Mouse (Mus musculus): ENCODE measurements around the gene Trhr2. TPM values are rescaled to one million over a fixed set of nuclear protein-coding genes. Genes with fewer than 3 reads are reported as not detected.

Gene Trhr2
- polyA plus RNA-seq, 1 experiment = 0.10 TPM

GRCm38 (mm10) chr8:122314899-122315496 lies 45.5 kb downstream of the Trhr2 start:
- Histone ChIP-seq H3K4me1 (ENCODE audit: control insufficient read depth, insufficient read depth, low read length) (no peaks in the 10 kb centered on the region), H3K36me3 (ENCODE audit: control insufficient read depth, insufficient read depth, low read length) (no peaks in the 10 kb centered on the region), H3K27ac (ENCODE audit: control insufficient read depth, insufficient read depth, low read depth, low read length) (no peak overlapping the region), H3K27me3 (ENCODE audit: control insufficient read depth, insufficient read depth, low read length) (no peaks in the 10 kb centered on the region), H3K4me3 (ENCODE audit: control insufficient read depth, low read depth, low read length) (no peak overlapping the region)
- no peak for TF ChIP-seq POLR2A (IDR thresholded peaks at IDR 0.05; ENCODE audit: control insufficient read depth, low read depth, low read length)
- TF ChIP-seq CTCF (IDR thresholded peaks at IDR 0.05; ENCODE audit: control insufficient read depth, insufficient read depth, insufficient replicate concordance, low read depth, low read length) = no peak

GRCm38 (mm10) chr8:122313310-122313709 lies 47.2 kb downstream of the Trhr2 start:
- Histone ChIP-seq H3K27ac (ENCODE audit: control insufficient read depth, insufficient read depth, low read depth, low read length) (no peak overlapping the region), H3K4me1 (ENCODE audit: control insufficient read depth, insufficient read depth, low read length) (no peaks in the 10 kb centered on the region), H3K4me3 (ENCODE audit: control insufficient read depth, low read depth, low read length) (no peak overlapping the region), H3K36me3 (ENCODE audit: control insufficient read depth, insufficient read depth, low read length) (no peaks in the 10 kb centered on the region), H3K27me3 (ENCODE audit: control insufficient read depth, insufficient read depth, low read length) (no peaks in the 10 kb centered on the region)
- TF ChIP-seq CTCF (IDR thresholded peaks at IDR 0.05; ENCODE audit: control insufficient read depth, insufficient read depth, insufficient replicate concordance, low read depth, low read length) = no peak
- TF ChIP-seq POLR2A (IDR thresholded peaks at IDR 0.05; ENCODE audit: control insufficient read depth, low read depth, low read length) = no peak

- TF ChIP-seq CTCF (IDR thresholded peaks at IDR 0.05; ENCODE audit: control insufficient read depth, insufficient read depth, insufficient replicate concordance, low read depth, low read length) = no peak
- no peak for TF ChIP-seq POLR2A (IDR thresholded peaks at IDR 0.05; ENCODE audit: control insufficient read depth, low read depth, low read length)
- no peaks in the 10 kb centered on the region for H3K27me3 ChIP-seq (ENCODE audit: control insufficient read depth, insufficient read depth, low read length)
- H3K36me3 ChIP-seq (ENCODE audit: control insufficient read depth, insufficient read depth, low read length) = no peaks in the 10 kb centered on the region
- H3K4me3 ChIP-seq (ENCODE audit: control insufficient read depth, low read depth, low read length) = no peak overlapping the region
- no peaks in the 10 kb centered on the region for H3K4me1 ChIP-seq (ENCODE audit: control insufficient read depth, insufficient read depth, low read length)
- H3K27ac ChIP-seq (ENCODE audit: control insufficient read depth, insufficient read depth, low read depth, low read length) = no peak overlapping the region
These were observed 48.0 kb downstream of the Trhr2 start for GRCm38 (mm10) chr8:122312553-122312952.

GRCm38 (mm10) chr8:122311115-122311514 lies 49.4 kb downstream of the Trhr2 start:
- no peak overlapping the region for H3K27ac ChIP-seq (ENCODE audit: control insufficient read depth, insufficient read depth, low read depth, low read length)
- TF ChIP-seq CTCF (IDR thresholded peaks at IDR 0.05; ENCODE audit: control insufficient read depth, insufficient read depth, insufficient replicate concordance, low read depth, low read length) (no peak), POLR2A (IDR thresholded peaks at IDR 0.05; ENCODE audit: control insufficient read depth, low read depth, low read length) (no peak)
- H3K36me3 ChIP-seq (ENCODE audit: control insufficient read depth, insufficient read depth, low read length) = no peaks in the 10 kb centered on the region
- no peaks in the 10 kb centered on the region for H3K27me3 ChIP-seq (ENCODE audit: control insufficient read depth, insufficient read depth, low read length)
- H3K4me3 ChIP-seq (ENCODE audit: control insufficient read depth, low read depth, low read length) = no peak overlapping the region
- H3K4me1 ChIP-seq (ENCODE audit: control insufficient read depth, insufficient read depth, low read length) = no peaks in the 10 kb centered on the region

GRCm38 (mm10) chr8:122309272-122309671 lies 51.3 kb downstream of the Trhr2 start:
- Histone ChIP-seq H3K36me3 (ENCODE audit: control insufficient read depth, insufficient read depth, low read length) (no peaks in the 10 kb centered on the region), H3K27me3 (ENCODE audit: control insufficient read depth, insufficient read depth, low read length) (no peaks in the 10 kb centered on the region), H3K4me1 (ENCODE audit: control insufficient read depth, insufficient read depth, low read length) (no peaks in the 10 kb centered on the region), H3K27ac (ENCODE audit: control insufficient read depth, insufficient read depth, low read depth, low read length) (no peak overlapping the region), H3K4me3 (ENCODE audit: control insufficient read depth, low read depth, low read length) (no peak overlapping the region)
- TF ChIP-seq CTCF (IDR thresholded peaks at IDR 0.05; ENCODE audit: control insufficient read depth, insufficient read depth, insufficient replicate concordance, low read depth, low read length) (no peak), POLR2A (IDR thresholded peaks at IDR 0.05; ENCODE audit: control insufficient read depth, low read depth, low read length) (no peak)

- H3K4me1 ChIP-seq (ENCODE audit: control insufficient read depth, insufficient read depth, low read length) = no peaks in the 10 kb centered on the region
- H3K27me3 ChIP-seq (ENCODE audit: control insufficient read depth, insufficient read depth, low read length) = no peaks in the 10 kb centered on the region
- TF ChIP-seq POLR2A (IDR thresholded peaks at IDR 0.05; ENCODE audit: control insufficient read depth, low read depth, low read length) (no peak), CTCF (IDR thresholded peaks at IDR 0.05; ENCODE audit: control insufficient read depth, insufficient read depth, insufficient replicate concordance, low read depth, low read length) (no peak)
- no peak overlapping the region for H3K4me3 ChIP-seq (ENCODE audit: control insufficient read depth, low read depth, low read length)
- no peak overlapping the region for H3K27ac ChIP-seq (ENCODE audit: control insufficient read depth, insufficient read depth, low read depth, low read length)
- H3K36me3 ChIP-seq (ENCODE audit: control insufficient read depth, insufficient read depth, low read length) = no peaks in the 10 kb centered on the region
These were observed 52.7 kb downstream of the Trhr2 start for GRCm38 (mm10) chr8:122307836-122308235.

Other genes starting within 250 kb of the Trhr2 start
- 35.2 and 35.7 TPM in 2 replicates for gene Zfpm1, start 78.6 kb downstream of the Trhr2 start, polyA plus RNA-seq (2012; rRNA removed)
- gene Zc3h18, start 15.9 kb upstream of the Trhr2 start, polyA plus RNA-seq (2012; rRNA removed) = 19.6 and 22.9 TPM in 2 replicates
- gene Il17c, start 61.3 kb upstream of the Trhr2 start, polyA plus RNA-seq (2012; rRNA removed) = 0.16 TPM in 2 replicates
- gene Cyba, start 72.2 kb upstream of the Trhr2 start, polyA plus RNA-seq (2012; rRNA removed) = 8.0 and 11.0 TPM in 2 replicates
- 6.5 and 6.6 TPM in 2 replicates for gene Mvd, start 82.7 kb upstream of the Trhr2 start, polyA plus RNA-seq (2012; rRNA removed)
- 3.7 and 3.8 TPM in 2 replicates for gene Snai3, start 100.0 kb upstream of the Trhr2 start, polyA plus RNA-seq (2012; rRNA removed)
- 120 and 122 TPM in 2 replicates for gene Rnf166, start 115.3 kb upstream of the Trhr2 start, polyA plus RNA-seq (2012; rRNA removed)
- gene Ctu2, start 115.4 kb upstream of the Trhr2 start, polyA plus RNA-seq (2012; rRNA removed) = 29.3 and 37.7 TPM in 2 replicates
- 6.8 and 9.1 TPM in 2 replicates for gene Piezo1, start 190.6 kb upstream of the Trhr2 start, polyA plus RNA-seq (2012; rRNA removed)
- gene Cdt1, start 207.3 kb upstream of the Trhr2 start, polyA plus RNA-seq (2012; rRNA removed) = 4.5 and 5.0 TPM in 2 replicates
- 267 and 294 TPM in 2 replicates for gene Aprt, start 216.2 kb upstream of the Trhr2 start, polyA plus RNA-seq (2012; rRNA removed)